Mouse (Mus musculus) testis, postnatal 10 days (tissue): ENCODE measurements at regions not wholly inside any gene's neighbourhood (a gene's known extent, or its start where the extent isn't known, plus 50 kb on each side); places are given as distances from the start of the nearest gene placed in this dataset.
"Not testable (repeated sequence)": the region's sequence is repeated elsewhere in the genome, so short reads cannot be mapped to it uniquely, and the experiment has no call there.

ENCODE experiments used
- DNase-seq: peaks from one replicate; pipeline ENCODE4 v3.0.0; 2021; ENCODE audit warnings: low spot score

- peak; percentile 48 for DNase-seq
Measured at GRCm38 (mm10) chr7:83412745-83413144, 172.0 kb upstream of the Tmc3 start.

DNA sequence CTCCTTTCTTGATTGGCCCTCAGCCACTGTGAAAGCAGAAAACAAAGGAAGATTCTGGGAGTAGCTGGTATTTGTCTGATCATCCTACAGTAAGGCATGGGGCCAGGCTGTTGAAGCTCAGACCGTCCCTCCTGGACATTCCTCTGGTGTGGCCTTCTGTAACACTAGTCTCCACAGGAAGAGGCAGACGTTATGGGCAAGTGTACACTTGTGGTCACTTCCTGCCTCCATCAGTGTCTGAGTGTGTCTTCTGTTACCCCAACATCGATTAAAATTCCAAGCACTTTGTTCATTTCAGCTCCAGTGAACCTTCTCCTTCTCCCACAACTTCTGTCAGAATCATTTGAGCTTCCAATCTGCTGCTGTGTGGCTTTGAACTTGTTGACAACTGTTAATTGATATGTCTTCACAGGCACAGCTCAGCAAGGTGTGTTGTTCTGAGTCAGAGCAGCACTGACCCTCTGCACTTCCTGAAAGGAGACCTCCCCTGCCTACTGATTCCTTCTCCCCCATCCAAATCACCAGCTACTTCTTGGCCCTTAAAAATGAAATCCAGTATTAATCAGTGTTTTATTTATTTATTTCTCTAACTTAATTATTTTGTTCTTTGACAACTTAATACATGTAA is 154.7 kb upstream of the Tmc3 start:
- DNase-seq: no peak

GRCm38 (mm10) chr7:83431094-83431493 is 153.6 kb upstream of the Tmc3 start:
- DNase-seq: no peak

- DNase-seq: no peak
Measured at GRCm38 (mm10) chr7:83432843-83433242, 151.9 kb upstream of the Tmc3 start.

DNA sequence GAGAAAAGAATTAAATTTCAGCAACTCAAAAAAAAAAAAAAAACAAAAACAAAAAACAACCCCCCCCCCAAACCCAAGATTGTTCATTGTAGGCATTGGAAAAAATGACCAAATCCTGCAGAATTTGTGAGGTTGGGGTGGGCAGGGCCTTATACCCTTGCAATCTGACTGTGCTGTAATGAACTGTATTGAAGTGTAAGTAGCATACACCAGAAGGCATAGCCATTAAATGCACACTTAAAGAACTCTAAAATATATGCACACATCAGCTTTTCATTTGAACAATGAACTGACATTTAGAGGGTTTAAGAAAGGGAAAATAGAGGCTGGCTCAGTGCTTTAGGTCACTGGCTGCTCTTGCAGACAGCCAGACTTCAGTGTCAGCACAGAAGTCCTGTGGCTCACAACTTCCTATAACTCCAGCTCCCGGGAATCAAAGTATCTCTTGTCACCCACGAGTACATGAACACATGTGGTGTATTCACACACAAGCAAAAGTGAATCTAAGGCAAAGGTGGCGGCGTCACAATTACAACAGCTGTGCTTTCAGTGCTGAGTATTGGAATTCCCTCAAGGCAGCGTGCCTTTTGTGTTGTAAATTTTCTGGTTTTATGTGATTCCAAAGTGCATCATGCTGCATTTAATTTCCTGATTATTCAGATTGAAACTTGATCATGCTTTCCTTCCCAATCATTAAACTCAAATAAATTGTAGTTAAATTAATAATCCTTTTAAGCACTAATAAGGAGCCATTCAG is 150.6 kb upstream of the Tmc3 start:
- DNase-seq: no peak

DNA sequence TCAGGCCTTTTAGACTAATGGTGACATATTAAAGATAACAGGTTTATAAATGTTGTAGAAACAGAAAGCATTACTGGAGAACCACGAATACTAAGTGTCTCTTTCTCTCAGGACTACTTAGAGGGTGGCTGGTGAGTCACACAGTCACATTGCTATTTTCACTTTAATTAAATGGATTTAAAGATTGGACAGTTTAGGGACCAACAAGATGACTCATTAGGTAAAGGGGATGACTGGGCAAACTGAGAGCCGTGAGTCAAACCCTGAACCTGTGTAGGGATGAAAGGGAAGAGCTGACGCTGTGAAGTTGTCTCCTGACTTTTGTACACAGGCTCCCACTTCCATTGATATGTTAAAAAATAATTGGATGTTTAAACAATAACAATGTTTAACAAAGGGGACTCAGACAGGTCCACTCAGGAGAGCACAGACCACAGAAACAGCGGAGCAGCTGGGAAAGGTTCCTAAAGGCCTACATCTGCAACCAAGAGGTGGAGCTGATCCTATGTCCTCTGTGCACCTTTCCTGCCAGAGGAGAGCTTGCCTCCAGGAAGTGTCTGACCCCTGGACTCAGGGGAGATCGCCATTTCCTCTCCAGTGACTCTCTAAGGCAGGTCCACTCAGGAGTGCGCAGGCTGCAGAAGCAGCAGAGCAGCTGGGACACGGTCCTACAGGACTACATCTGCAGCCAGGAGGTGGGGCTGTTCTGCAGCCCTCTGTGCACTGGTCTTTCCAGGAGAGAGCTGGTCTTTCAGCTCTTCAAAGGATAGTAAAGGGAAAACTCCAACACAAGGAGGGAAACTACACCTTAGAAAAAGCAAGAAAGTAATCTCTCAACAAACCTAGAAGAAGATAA is 146.0 kb upstream of the Tmc3 start:
- DNase-seq: peak; percentile 44

GRCm38 (mm10) chr7:83443596-83444278 is 141.0 kb upstream of the Tmc3 start:
- DNase-seq: no peak

DNA sequence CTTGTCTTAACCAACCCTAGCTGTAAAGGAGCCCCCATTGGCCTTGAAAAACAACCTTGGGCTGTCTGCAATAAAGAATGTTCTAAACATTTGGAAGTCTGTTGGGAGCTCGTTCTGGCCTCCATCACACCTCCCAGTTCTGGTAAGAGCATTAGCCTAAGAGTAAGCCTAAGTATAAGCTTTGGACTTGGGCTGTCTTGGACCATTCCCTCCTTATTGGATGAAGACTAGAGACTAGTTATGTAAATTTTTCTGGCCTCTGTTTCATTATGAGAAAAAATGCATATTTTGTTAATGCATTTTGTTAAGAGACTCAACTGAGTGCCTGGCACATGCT is 140.5 kb upstream of the Tmc3 start:
- no peak for DNase-seq

- no peak for DNase-seq
Measured at GRCm38 (mm10) chr7:83445181-83445926, 139.4 kb upstream of the Tmc3 start.

DNA sequence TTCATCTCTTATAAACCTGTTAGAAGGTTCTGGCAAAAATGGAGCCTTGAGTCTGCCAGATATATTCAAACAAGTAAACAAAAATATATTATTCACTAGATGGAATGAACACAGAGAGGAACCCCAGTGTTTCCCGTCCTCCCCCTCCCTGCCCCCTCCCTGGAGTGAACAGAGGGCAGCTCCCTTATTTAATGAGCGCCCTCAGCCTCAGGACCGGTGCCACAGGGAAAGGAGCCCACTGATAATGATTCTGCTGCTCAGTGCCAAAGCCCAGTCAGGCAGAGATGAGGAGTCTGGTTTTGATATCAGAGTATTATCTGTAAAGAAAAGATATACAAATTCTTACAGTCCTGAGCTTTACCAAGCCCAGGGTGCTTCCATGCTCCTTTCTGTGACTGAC is 134.4 kb upstream of the Tmc3 start:
- DNase-seq: no peak

DNA sequence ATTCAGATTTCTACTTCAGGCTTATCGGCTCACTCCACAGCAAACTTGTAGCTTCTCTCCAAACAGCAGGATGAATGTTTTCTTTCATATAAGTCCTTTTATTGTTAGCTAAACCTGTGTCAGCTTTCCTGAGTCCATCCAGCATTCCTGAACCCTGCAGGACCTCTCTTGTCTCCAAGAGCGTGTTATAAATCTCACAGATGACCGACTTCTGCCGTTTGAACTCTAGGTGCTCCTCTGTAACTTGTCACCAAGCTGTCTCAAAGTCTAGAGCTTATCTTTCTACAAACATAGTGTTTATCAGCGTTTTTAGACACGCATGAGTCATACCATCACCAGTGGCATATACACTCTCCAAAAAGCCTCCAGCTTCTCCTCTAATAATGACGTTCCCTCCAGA is 132.4 kb upstream of the Tmc3 start:
- DNase-seq: no peak

DNA sequence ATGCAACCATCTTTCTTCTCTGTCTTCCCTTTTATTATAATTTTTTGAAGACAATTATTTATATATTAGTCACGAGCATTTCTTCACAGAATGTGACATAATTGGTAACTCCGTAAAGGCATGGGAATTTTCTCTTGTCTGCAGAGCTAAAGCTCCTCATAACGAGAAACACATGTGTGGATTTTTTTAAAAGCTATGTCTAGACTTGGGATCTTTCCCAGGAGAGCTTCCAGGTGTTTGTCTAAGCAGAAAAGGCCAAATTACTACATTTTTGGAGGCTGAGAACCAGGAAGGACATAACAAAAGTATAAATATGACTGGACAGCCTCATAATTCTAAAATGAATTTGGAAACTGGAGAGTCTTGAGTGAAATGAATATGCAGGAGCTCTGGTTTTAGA is 125.2 kb upstream of the Tmc3 start:
- no peak for DNase-seq

GRCm38 (mm10) chr7:83467006-83467405 is 117.7 kb upstream of the Tmc3 start:
- DNase-seq: no peak

- not testable (repeated sequence) for DNase-seq
Measured at GRCm38 (mm10) chr7:83469856-83470255, 114.9 kb upstream of the Tmc3 start.

GRCm38 (mm10) chr7:83471111-83471510 is 113.6 kb upstream of the Tmc3 start:
- no peak for DNase-seq

DNA sequence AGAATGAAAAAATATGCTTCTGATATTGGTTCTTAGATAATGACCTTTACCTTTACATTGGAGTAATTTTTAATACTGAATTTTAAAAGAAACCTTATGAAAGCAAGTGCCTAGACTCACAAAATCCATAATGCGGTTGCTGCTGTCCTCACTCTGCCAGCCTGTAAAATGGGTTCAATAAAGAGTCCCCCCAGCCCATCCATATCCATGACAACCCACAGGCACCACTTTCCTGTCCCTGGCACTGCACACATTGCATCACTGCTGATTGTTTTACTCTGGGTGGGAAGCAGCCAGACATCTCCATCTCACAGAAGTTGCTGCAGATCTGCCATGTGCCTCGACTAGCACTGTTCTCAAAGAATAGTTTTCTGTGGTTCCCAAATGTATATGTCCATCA is 110.3 kb upstream of the Tmc3 start:
- DNase-seq: no peak

GRCm38 (mm10) chr7:83474986-83475385 is 109.7 kb upstream of the Tmc3 start:
- no peak for DNase-seq

DNA sequence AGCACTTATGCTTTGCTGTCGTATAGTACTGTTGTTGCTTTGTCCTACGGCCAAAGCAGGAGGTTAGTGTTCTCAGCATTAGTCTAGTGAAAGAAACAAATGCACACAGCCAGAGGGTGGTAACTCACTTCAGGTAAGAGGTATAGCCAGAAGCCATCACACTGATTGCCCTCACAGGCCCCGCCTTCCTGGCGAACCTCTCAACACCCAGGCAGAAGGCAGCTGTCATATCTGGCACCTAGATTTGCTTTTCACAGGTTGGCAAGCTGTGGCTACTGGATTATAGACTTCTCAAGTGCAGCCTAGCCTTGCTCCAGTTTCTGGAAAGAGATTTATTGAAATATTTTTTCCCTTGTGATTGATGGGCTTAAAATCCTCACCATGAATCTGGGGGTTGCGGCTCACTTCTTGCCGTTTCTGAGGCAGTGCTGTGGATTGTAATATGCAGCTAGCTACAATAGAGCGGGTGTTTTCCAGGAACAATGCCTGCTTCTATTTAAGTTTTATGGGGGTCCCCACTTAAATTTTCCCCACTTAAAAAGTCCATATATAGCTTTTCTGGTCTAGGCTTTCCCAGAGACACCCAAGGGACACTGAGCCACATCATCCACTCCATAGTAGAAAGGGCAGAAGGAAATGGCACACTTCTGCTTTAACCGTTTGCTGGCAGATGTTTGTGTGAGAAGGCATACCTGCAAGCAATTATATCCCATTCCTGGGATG is 109.1 kb upstream of the Tmc3 start:
- no peak for DNase-seq

- no peak for DNase-seq
Measured at GRCm38 (mm10) chr7:83476161-83476495, 108.6 kb upstream of the Tmc3 start.

GRCm38 (mm10) chr7:83476861-83477260 is 107.9 kb upstream of the Tmc3 start:
- no peak for DNase-seq

DNA sequence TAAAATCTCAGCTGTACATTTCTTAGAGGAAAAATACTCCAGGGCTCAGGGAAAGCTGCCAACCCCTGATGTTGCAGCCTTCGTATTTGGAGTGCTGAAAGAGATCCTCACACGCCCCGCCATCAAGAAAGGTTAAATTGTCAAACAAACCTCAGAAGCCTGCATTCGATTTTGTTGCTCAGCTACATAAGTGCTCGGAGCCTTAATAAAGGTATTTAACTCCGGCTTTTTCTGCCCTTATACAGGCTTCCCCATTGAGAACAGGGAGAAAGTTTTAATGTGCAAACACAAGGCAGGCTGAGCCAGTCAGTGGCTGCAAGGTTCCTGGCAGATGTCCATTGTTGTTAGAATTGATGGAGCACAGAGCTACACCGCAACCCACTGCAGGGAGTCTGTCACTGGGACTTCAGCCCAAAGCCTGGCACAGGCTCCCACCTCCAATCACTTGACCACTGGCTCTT is 107.0 kb upstream of the Tmc3 start:
- no peak for DNase-seq
